Mouse (Mus musculus): Measurements from ENCODE around the gene Slc39a5.

DNA sequence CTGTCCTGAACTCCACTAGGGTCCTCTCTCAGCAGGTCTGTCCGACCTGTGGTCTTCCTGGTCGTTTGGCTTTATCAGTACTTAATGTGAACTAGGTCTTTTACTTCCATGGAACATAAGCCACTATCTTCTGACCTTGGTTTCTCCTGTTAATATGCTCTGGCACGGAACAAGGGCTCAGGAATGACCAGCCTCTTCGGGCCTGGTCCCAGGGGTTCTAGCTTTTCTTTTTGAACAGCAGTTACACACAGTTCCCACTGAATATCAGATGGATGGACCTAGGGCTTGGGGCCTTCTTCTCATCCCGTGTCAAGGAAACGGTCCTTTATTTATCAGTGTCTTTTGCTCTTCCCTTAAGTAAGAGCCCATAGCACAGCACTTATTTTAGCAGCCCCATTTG lies 39.2 kb downstream of the Slc39a5 start:
- no peak for TF ChIP-seq CTCF (conservative IDR thresholded peaks at IDR 0.05; ENCODE audit: insufficient read depth, insufficient read length, low read depth, low read length)
- no peak for TF ChIP-seq POLR2A (IDR thresholded peaks at IDR 0.05; ENCODE audit: low read depth, low read length)
